Mouse (Mus musculus): ENCODE results near the gene Maged1.

Gene Maged1

DNA sequence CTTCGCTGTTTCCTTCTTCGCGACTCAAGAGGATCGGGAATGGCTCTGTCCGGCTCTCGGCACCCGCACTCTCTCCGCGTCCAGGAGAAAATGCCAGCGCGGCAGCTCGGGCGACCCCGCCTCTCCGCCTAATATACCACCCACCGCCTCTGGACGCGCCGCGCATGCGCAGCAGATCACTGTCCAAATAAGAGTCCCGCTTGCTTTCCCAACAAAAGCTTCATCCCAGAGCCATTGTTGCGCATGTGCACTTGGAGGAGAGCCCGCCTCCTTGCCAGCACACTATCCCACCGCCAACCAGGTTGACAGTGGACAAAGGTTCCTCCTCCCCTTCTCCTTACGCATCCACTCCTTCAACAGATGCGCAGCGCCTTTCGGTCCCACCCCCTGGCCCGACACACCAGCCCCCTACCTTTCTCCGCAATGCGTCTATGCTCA, at the start of gene Maged1:
Maged1 (minus strand) TSS at position 226 of the 438 bp plus-strand sequence.
- DNase-seq (ENCODE audit: low spot score in 2 of 2): peak; percentile 86 to 89

DNA sequence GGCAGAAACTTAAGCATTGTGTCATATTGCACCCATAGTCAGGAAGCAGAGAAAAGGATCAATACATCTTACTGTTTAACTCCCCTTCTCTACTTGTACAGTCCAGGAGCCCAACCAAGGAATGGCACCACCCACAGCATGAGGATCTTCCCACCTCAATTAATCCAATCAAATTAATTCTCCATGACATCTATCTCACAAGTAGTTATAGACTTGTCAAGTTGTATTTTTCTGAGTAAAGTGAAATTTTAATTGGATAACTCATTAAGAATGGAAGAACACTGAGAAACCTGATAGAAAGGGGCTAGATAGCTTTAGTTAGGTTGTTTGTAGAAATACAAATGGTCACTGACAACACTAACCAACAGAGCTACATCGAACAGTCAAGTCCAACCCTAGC, 38.3 kb upstream of the Maged1 start:
- no peak for DNase-seq (ENCODE audit: low spot score in 2 of 2)

DNA sequence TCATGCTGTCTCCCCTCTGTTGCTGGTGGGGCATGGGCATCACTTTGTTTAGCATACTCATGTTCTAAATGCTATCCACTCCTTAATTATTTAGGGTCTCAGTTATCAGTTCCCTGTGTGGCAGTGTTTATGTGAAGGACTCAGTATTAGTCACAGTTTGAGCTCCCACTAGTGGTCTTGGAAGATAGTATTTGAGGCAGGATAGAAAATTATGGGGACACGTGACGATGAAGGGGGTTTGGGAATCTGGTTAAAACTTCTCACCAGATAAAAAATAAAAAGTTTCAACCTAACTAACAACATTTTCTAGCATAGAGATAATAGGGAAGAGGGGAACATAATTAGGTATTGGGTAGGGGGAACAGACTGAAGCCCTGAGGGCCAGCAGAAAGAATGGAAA, 22.8 kb upstream of the Maged1 start:
- no peak for DNase-seq (ENCODE audit: low spot score in 2 of 2)

DNA sequence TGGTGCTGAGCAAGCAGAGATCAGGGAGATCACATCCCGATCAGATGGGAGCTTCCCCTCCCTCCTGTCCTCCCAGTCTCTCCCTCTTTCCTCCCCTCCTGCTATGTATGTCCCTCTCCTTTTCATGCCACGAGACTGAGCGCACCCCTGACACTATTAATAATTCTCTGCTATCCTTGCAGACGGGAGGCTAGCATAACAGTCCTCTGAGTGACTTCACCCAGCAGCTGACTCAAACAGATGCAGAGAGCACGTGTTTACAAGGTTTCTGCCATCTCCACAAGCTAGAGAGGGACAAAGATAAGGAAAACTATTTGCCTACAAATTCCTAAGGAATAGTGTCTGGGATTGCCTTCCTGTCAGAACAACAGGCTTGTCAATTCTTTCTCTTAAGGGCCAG, 20.4 kb upstream of the Maged1 start:
- no peak for DNase-seq (ENCODE audit: low spot score in 2 of 2)

DNA sequence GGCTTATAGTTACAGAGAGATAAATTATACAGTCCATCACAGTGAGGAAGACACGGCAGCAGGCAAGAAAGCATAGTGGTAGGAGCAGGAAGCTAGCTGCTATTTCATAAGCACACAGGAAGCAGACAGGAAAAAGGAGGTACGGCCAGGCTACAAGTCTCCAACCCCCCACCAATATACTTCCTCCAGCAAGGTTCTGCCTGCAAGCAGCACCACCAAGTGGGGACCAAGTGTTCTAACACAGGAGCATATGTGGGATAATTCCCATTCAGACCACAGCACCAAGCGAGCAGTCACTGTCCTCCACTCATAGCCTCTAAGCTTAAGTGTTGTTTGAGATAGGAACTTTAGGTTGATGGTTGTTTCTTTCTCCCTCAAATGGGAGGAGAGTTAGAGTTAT, 6.3 kb upstream of the Maged1 start:
- DNase-seq (ENCODE audit: low spot score in 2 of 2): no peak

DNA sequence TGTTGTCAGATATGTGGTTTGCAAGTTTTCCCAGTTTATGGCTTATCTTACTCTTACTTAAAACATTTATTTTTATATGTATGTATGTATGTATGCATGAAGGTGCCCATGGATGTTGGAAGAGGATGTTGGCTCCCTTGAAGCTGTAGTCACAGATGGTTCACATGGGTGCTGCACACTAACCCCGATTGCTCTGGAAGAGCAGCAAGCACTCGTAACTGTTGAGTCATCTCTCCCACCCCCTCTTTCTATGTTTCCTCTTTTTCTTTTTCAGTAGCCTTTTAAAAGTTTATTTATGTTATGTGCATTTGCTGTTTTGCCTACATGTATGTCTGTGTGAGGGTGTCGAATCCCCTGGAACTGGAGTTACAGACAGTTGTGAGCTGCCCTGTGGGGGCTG, 4.0 kb upstream of the Maged1 start:
- DNase-seq (ENCODE audit: low spot score in 2 of 2): no peak

DNA sequence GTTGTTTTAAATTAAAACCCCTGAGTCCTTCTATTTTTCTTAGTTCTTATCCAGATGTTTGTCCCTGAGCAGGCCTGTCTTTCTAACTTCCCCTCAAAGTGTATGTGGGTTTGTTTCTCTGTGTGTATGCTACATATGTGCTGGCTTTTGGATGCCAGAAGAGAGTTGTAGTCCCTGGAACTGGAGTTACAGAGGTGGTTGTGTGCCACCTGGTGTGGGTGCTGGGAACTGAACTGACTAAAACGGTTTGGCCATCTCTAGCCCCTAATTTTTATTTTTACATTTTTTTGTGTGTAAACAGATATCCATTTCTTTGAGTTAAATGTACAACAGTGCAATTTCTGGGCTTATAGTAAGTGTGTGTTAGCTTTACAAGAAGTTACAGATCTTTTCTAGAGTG, 3.0 kb upstream of the Maged1 start:
- peak in 1 of 2 experiments; percentile 13 for DNase-seq (ENCODE audit: low spot score in 2 of 2)

DNA sequence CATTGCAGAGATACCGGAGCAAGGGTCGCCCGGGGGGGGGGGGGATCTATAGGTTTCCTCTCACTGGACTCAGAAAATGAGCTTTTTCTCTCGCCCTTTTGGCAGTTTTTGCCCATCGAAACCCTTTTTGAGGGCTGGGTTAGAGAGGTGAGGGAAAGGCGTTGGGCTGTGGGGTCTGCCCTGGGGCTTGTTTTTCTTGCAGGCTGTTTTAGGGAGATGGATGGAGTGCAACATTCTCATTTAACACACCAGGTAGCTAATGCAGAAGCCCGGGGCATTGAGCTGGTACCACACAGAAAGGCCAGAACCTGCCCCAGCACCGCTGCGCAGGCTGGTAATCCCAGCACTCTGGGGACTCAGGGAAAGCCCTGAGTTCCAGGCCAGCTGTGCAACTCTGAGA, 593 bp upstream of the Maged1 start:
- peak in 1 of 2 experiments; percentile 8 for DNase-seq (ENCODE audit: low spot score in 2 of 2)

DNA sequence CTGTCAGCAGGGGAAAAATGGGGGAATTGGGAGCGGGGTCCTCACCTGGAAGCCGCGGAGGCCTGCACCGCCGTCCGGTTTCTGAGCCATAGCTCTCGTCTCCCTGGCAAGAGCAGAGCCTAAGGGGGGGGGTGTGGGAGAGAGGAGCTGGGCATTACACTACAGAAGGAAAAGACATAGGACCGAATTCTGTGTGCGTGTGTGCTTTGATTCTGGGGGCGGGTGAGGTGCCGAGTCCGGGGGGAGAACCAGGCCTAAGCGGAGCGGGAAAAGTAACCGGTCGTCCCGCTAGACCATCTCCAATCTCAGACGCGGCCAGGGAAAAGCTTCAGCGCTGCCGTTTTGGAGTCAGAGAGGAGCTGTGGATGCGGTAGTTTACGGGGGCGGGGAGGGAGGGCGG, 737 bp downstream of the Maged1 start:
- peak; percentile 7 to 10 for DNase-seq (ENCODE audit: low spot score in 2 of 2)

DNA sequence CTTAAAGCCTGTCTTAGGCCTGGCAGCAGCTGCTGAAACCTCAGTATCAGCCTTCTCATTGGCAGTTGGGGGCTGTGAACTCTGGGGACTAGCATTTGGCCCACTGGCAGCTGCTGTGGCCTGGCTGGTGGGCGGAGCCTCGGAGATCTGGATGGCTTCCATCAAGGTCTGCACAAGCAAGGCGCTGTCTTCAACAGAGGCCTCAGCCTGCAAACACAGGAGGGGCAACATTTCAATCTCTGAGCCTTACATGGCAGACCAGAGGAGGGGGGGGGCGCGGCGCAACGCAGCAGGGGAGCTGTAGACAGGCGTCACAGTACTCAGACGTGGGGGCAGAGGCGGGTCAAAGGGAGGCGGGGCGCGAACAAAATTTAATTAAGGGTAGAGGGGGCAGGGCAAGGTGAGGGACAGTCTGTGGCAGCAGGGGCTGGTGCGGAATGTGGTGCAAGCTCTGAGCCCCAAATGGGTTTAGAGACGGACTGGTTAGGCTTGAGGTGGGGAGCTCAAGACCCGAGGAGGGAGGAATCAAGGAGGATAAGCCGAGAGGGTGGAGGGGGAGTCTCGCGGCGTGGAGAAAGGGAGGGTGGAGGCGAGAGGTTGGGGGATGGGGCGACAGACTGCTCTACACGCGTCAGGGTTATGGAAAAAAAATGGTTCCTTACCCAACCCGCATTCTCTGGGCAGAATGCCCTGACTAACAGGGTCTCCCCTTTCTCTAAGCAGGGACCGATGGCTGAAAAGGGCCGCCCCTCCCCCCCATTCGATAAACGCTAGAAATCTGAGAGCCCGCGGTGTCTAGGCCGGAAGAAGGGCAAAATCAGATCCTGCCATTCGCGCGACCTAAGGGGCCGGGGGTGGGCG, 1.4 kb downstream of the Maged1 start:
- DNase-seq (ENCODE audit: low spot score in 2 of 2): peak; percentile 28 to 36

DNA sequence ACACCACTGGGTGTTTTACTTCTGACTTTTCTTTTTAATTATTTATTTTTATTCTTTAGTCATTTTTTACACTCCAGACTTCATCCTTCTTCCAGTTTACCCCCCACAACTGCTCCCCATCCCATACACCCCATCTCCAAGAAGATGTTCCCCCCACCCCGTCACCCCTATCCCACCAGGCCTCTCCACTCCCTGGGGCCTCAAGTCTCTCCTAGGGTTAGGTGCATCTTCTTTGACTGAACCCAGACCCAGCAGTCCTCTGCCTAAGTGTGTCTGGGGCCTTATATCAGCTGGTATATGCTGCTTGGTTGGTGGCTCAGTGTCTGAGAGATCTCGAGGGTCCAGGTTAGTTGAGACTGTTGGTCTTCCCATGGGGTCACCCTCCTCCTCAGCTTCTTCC, 7.6 kb downstream of the Maged1 start:
- DNase-seq (ENCODE audit: low spot score in 2 of 2): no peak

DNA sequence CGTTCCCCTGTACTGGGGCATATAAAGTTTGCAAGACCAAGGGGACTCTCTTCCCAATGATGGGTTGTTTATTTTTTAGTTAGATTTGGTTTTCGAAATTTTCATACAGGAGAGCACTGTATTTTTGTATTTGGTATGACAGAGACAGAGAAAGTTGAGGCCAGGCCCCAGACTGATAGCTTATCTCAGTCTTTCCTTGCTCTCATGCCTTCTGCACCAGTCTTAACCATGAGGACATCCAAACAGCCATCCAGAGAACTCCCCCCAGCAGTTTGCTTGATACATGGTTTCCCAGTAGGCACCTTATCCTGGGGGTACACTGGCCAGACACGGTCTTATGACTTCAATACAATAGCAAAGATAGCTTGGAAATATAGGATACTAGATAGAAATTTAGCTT, 11.6 kb downstream of the Maged1 start:
- DNase-seq (ENCODE audit: low spot score in 2 of 2): no peak

DNA sequence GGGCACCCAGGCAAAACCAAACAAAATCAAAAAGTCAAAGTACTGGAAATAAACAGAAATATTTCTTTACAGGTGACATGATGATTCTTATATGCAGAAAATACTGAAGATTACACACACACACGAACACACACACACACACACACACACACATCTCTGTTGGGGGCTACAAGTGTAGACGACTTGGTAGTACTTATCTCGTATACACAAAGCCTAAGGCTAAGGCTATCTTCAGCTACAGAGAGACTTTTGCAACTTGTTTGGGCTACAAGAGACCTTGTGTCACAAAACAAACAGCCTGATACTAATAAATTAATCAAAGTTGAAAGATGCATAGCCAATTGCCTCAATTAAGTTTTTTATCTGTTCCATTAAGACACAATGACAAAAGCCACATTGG, 19.8 kb downstream of the Maged1 start:
- DNase-seq (ENCODE audit: low spot score in 2 of 2): no peak

DNA sequence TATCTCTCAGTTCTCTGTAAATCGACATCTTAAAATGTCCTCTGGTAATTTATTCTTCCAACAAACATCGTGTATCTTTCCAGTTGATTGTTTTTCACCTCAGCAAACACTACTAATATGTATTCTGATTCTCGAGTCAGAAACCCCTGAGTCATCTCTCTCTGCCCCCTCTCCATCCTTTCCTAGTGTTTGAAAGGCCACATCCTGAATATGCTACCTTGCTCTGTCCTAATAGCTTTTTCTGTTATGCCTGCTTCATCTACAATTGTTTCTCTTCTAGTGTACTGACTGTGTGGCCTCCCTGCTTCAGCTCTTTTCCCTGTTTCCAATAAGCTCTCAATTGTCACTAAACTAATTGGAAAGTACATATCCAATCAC, 33.5 kb downstream of the Maged1 start:
- no peak for DNase-seq (ENCODE audit: low spot score in 2 of 2)

DNA sequence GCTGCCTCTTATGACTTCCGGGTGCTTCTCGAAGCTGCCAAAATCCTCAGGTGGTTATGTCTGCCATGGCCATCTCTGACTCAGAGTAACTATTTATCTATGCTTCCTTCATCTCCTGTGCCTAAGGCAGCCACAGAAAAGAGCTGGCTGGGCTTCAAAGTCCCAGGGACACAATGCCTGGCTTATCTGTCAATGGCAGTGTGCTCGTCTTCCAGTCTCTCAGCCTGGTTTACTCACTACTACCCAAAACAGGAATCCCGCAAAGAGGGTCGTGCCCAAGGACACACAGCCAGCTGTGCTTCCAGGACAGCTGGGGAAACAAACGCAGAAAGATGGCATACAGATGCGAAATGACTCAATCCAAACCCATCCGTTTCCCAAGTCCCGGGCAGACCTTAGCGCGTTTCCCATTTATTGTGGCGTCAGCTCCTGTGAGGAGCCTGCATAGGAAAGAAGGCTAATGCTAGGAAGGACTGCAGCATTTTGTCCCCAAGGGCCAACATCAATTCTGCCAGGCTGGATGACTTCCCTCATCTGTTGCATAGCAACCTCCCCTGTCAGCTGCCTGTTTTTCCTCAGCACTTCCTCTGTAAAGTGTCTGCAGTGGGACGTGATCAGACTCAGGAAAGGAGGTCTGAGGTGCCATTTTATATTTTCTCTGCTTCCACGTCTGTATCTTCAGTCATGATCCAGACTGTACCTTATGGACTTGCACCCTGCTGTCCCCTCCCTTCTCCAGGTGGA, 34.1 kb downstream of the Maged1 start:
- DNase-seq (ENCODE audit: low spot score in 2 of 2): peak in 1 of 2 experiments; percentile 3

DNA sequence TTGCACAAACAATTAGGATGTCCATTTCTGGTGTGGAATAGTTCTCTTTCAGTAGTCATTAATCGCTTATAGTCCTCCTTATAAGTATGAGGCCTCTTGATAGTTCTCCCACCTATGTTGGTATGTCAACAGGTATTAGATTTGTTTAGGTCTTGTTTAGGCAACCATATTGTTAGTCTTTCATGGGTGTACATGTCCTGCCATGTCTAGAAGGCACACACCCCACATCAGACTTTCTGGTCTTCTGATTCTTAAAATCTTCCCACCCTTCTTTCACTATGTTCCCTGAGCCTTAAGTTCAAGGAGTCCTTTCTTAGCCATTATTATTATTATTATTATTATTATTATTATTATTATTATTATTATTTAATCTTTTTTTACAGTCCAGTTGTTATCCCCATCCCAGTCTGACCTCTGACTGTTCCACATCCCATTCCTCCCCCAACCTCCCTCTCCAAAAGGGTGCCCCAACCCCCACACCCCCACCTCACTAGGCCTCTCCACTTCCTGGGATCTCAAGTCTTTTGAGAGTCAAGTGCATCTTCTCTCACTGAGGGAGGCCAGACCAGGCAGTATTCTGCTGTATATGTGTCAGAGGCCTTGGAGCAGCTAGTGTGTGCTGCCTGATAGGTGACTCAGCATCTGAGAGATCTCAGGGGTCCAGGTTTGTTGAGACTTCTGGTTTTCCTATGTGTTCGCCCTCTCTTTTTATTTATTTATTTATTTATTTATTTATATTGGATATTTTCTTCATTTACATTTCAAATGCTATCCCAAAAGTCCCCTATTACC, 55.7 kb downstream of the Maged1 start:
- no peak for DNase-seq (ENCODE audit: low spot score in 2 of 2)
